Mouse (Mus musculus) stomach, postnatal 0 days (tissue): Measurements from ENCODE around the gene Prex1. TPM values are rescaled to one million over a fixed set of nuclear protein-coding genes. Genes with fewer than 3 reads are reported as not detected.
"Not testable (repeated sequence)": the region's sequence is repeated elsewhere in the genome, so short reads cannot be mapped to it uniquely, and the experiment has no call there.

Experiments
- ATAC-seq: fragments of 200-750 bp; cut with Nextera tagmentation; 2 replicates; pipeline ENCODE4 v1.8.0; 2017; ENCODE audit not compliant: low FRiP score, low TSS enrichment
- DNase-seq: peaks from one replicate; pipeline ENCODE4 v3.0.0-alpha.2; 2016; ENCODE audit warnings: low spot score
- H3K27ac ChIP-seq: fragments of 300-500 bp; sonication (generic); replicated peaks from 2 replicates; pipeline ENCODE4 v1.5.1; 2014; ENCODE audit warnings: mild to moderate bottlenecking, control low read depth
- H3K27me3 ChIP-seq: fragments of 300-500 bp; sonication (generic); 2 replicates; pipeline ENCODE4 v1.6.1; 2014; ENCODE audit warnings: low read length; ENCODE audit not compliant: control insufficient read depth, insufficient read depth
- H3K36me3 ChIP-seq: fragments of 300-500 bp; sonication (generic); 2 replicates; pipeline ENCODE4 v1.6.1; 2014; ENCODE audit warnings: low read length, mixed read lengths; ENCODE audit not compliant: control insufficient read depth, insufficient read depth
- H3K4me1 ChIP-seq: fragments of 300-500 bp; sonication (generic); replicated peaks from 2 replicates; pipeline ENCODE4 v1.6.1; 2014; ENCODE audit warnings: antibody characterized with exemption; ENCODE audit not compliant: control insufficient read depth, insufficient read depth
- H3K4me2 ChIP-seq: fragments of 300-500 bp; sonication (generic); replicated peaks from 2 replicates; pipeline ENCODE4 v1.6.1; 2014; ENCODE audit warnings: low read depth, mild to moderate bottlenecking, control low read depth, moderate library complexity
- H3K4me3 ChIP-seq: fragments of 300-500 bp; sonication (generic); 2 replicates; pipeline ENCODE4 v1.5.1; 2014; ENCODE audit warnings: low read depth, low read length, control low read depth
- H3K9ac ChIP-seq: fragments of 300-500 bp; sonication (generic); 2 replicates; pipeline ENCODE4 v1.6.1; 2014; ENCODE audit warnings: mild to moderate bottlenecking, low read length, control low read depth, mixed read lengths
- H3K9me3 ChIP-seq: fragments of 300-500 bp; sonication (generic); 2 replicates; pipeline ENCODE4 v1.6.1; 2016; ENCODE audit warnings: low read length; ENCODE audit not compliant: control insufficient read depth
- CTCF ChIP-seq: IDR thresholded peaks from 2 replicates; pipeline ENCODE4 v1.5.1; 2016; ENCODE audit warnings: antibody characterized with exemption, low read depth, mild to moderate bottlenecking, moderate library complexity
- EP300 ChIP-seq: optimal IDR thresholded peaks from 2 replicates; pipeline ENCODE3; 2016; ENCODE audit warnings: antibody characterized with exemption
- WGBS: fragments of 180-500 bp; shearing (Covaris S2); extraction: QIAGEN DNeasy Blood & Tissue Kit; methylation state at CpG from one replicate; pipeline ENCODE4 v1.1.7; 2014; 5-methylcytosine and 5-hydroxymethylcytosine counted together
- polyA plus RNA-seq: library from polyadenylated mRNA; unstranded; fragments of >200 nt; fragmentation: Nextera tagmentation; extraction: Ambion mirVana; gene quantifications from 2 replicates; pipeline ENCODE4 v1.2.1, GENCODE M21; 2015

Prex1 gene
- polyA plus RNA-seq, 1 experiment from 2014 or later, result 12.0 TPM

GRCm38 (mm10) chr2:166735469-166736001 lies 21.9 kb upstream of the Prex1 start:
- Histone ChIP-seq H3K4me3 (no peak overlapping the region), H3K9ac (no peak overlapping the region), H3K36me3 (no peaks in the 10 kb centered on the region), H3K4me2 (peak overlapping the region; percentile 30; the same call in 1 of the 2 replicates), H3K4me1 (no peaks in the 10 kb centered on the region), H3K27ac (no peak overlapping the region), H3K27me3 (no peaks in the 10 kb centered on the region), H3K9me3 (no peaks in the 10 kb centered on the region)
- no peak for DNase-seq
- ATAC-seq, result no peak
- WGBS, result 23% methylated on average over 15 of the region's 15 CpGs
- no peak for TF ChIP-seq CTCF
- TF ChIP-seq EP300, result no peak

GRCm38 (mm10) chr2:166732860-166733259 lies 19.2 kb upstream of the Prex1 start:
- H3K9ac ChIP-seq, result no peak overlapping the region
- no peaks in the 10 kb centered on the region for H3K4me1 ChIP-seq
- H3K4me2 ChIP-seq, result no peak overlapping the region
- no peaks in the 10 kb centered on the region for H3K36me3 ChIP-seq
- ATAC-seq, result no peak
- H3K27ac ChIP-seq, result no peak overlapping the region
- no peaks in the 10 kb centered on the region for H3K27me3 ChIP-seq
- no peaks in the 10 kb centered on the region for H3K9me3 ChIP-seq
- no peak for DNase-seq
- 85% methylated on average over 2 of the region's 2 CpGs for WGBS
- TF ChIP-seq EP300 (no peak), CTCF (no peak)
- H3K4me3 ChIP-seq, result no peak overlapping the region

GRCm38 (mm10) chr2:166732146-166732545 lies 18.5 kb upstream of the Prex1 start:
- Histone ChIP-seq H3K27ac (no peak overlapping the region), H3K4me3 (no peak overlapping the region), H3K9me3 (no peaks in the 10 kb centered on the region), H3K36me3 (no peaks in the 10 kb centered on the region), H3K4me1 (no peaks in the 10 kb centered on the region), H3K9ac (no peak overlapping the region), H3K4me2 (no peak overlapping the region), H3K27me3 (no peaks in the 10 kb centered on the region)
- ATAC-seq, result no peak
- WGBS, result 81% methylated on average over 4 of the region's 4 CpGs
- no peak for DNase-seq
- TF ChIP-seq EP300 (no peak), CTCF (no peak)

DNA sequence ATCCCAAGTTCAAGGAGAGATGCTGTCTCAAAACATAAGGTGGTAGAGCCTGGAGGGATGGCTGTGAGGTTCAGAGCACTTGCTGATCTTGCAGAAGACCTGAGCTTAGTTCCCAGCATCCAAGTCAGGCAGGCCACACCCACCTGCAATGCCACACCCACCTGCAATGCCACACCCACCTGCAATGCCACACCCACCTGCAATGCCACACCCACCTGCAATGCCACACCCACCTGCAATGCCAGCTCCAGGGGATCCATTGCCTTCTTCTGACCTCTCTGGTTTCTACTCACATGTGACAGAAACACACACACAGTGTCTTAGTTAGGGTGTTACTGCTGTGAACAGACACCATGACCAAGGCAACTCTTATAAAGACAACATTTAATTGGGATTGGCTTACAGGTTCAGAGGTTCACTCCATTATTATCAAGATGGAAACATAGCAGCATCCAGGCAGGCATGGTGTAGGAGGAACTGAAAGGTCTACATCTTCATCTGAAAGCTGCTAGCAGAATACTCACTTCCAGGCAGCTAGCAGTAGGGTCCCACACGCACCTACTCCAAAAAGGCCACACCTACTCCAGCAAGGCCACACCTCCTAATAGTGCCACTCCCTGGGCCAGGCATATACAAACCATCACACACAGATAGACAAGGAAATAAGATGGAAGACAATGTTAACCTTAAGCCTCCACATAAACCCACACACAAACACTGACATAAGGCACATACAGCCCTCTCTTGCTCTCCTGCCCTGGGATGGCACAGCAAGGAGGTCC lies 17.7 kb upstream of the Prex1 start:
- not testable (repeated sequence) for H3K9ac ChIP-seq, H3K4me2 ChIP-seq, H3K9me3 ChIP-seq, H3K4me3 ChIP-seq, ATAC-seq, DNase-seq, H3K4me1 ChIP-seq, H3K27me3 ChIP-seq, H3K27ac ChIP-seq, H3K36me3 ChIP-seq
- 85% methylated on average over 1 of the region's 1 CpGs for WGBS

- TF ChIP-seq EP300, result no peak
- TF ChIP-seq CTCF, result no peak
- no peaks in the 10 kb centered on the region for H3K4me1 ChIP-seq
- 68% methylated on average over 6 of the region's 6 CpGs for WGBS
- H3K9me3 ChIP-seq, result no peaks in the 10 kb centered on the region
- peak overlapping the region; percentile 13; the same call in 1 of the 2 replicates for H3K27ac ChIP-seq
- DNase-seq, result no peak
- H3K9ac ChIP-seq, result no peak overlapping the region
- no peak overlapping the region for H3K4me3 ChIP-seq
- no peak overlapping the region for H3K4me2 ChIP-seq
- no peaks in the 10 kb centered on the region for H3K36me3 ChIP-seq
- H3K27me3 ChIP-seq, result no peaks in the 10 kb centered on the region
- no peak for ATAC-seq
Measured at GRCm38 (mm10) chr2:166730567-166730915, 16.9 kb upstream of the Prex1 start.
